Mouse (Mus musculus) forebrain, embryonic 10.5 days (tissue): ENCODE measurements around the gene Ccdc85b. TPM values are rescaled to one million over a fixed set of nuclear protein-coding genes. Genes with fewer than 3 reads are reported as not detected.

ENCODE experiments used
- DNase-seq: peaks from one replicate; pipeline ENCODE4 v3.0.0-alpha.2; 2017; ENCODE audit warnings: low spot score; ENCODE audit errors: extremely low spot score
- H3K27ac ChIP-seq: fragments of 300-500 bp; sonication (generic); 2 replicates; pipeline ENCODE4 v1.5.1; 2016; ENCODE audit warnings: mild to moderate bottlenecking
- H3K27me3 ChIP-seq: fragments of 300-500 bp; sonication (generic); 2 replicates; pipeline ENCODE4 v1.6.1; 2016; ENCODE audit warnings: mild to moderate bottlenecking; ENCODE audit not compliant: poor library complexity, severe bottlenecking
- H3K36me3 ChIP-seq: fragments of 300-500 bp; sonication (generic); replicated peaks from 2 replicates; pipeline ENCODE4 v1.6.1; 2016; ENCODE audit warnings: mild to moderate bottlenecking, moderate library complexity
- H3K4me1 ChIP-seq: fragments of 300-500 bp; sonication (generic); 2 replicates; pipeline ENCODE4 v1.6.1; 2016
- H3K4me3 ChIP-seq: fragments of 300-500 bp; sonication (generic); 2 replicates; pipeline ENCODE4 v1.5.1; 2016; ENCODE audit warnings: mild to moderate bottlenecking, moderate library complexity
- H3K9me3 ChIP-seq: fragments of 300-500 bp; sonication (generic); 2 replicates; pipeline ENCODE4 v1.6.1; 2016; ENCODE audit warnings: mild to moderate bottlenecking, moderate library complexity
- WGBS: fragments of 180-500 bp; shearing (Covaris S2); methylation state at CpG from one replicate; pipeline ENCODE4 v1.1.7; 2016; 5-methylcytosine and 5-hydroxymethylcytosine counted together
- polyA plus RNA-seq: library from polyadenylated mRNA; unstranded; fragments of >200 nt; fragmentation: Nextera tagmentation; extraction: Ambion mirVana; gene quantifications from 2 replicates; pipeline ENCODE4 v1.2.1, GENCODE M21; 2016

Ccdc85b gene
- polyA plus RNA-seq, 1 experiment from 2014 or later: 6.7 TPM

DNA sequence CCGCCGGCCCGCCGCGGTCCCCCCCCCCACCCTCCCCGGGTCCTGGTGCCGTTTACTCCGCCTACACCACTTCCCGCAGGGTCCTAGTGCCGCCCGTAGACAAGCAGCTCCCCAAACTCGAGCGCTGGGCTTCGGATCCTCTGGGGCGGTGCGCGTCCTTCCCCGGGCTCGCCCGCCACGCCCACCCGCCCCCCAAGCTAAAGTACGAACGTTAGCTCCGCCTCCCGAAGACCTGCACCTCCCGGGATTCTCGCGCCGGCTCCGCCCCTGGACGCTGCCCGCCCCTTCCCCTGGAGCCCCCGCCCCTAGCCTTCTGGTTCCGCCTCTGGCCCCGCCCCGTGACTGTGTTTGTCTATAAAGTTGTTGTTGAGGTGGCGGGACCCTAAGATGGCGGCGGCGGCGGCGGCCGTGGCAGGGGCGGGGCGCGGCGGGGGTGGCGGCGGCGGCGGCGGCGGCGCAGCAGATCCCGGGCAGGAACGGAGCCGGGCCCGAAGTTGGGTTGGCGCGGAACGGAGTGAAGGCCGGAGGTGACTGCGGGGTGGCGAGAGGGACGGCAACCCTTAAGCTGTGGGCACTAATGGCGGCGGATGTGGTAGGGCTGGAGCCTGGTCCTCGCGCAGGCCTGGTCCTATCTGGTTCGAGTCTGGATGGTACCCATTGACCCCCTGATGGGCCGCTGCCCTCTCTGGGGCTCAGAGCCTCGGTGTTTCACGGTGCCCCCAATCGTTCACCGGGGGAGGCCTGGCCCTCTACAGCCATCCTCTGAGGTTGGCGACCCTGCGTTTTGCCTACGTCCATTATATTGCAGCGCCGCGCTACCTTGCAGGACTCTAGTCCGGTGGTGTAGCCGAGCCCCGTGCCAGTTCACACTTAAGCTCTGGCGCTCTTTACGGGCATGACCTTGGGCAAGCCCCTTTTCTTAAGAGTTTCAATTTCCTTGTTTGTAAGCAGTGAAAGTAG lies 32.6 kb downstream of the Ccdc85b start, which contains the start of the genes Drap1 and AI837181:
Gene Drap1 (minus strand): TSS at position 198 of the 960 bp plus-strand sequence.
Gene AI837181 (plus strand): TSS at position 363 of the 960 bp plus-strand sequence.
- H3K4me3 ChIP-seq: peak within 1 kb of the TSS; percentile 86
- peaks cover 46% of the 10 kb centered on the region for H3K4me1 ChIP-seq
- peak within 1 kb of the TSS; percentile 97 for H3K27ac ChIP-seq
- under 1% methylated on average over 84 of the region's 87 CpGs for WGBS
- H3K27me3 ChIP-seq: no peaks in the 10 kb centered on the region
- peaks cover 65% of the 10 kb centered on the region for H3K36me3 ChIP-seq
- DNase-seq: peak; percentile 97
- no peaks in the 10 kb centered on the region for H3K9me3 ChIP-seq

- under 1% methylated on average over 48 of the region's 48 CpGs for WGBS
- H3K27ac ChIP-seq: peak overlapping the region; percentile 97
- peaks cover 46% of the 10 kb centered on the region for H3K4me1 ChIP-seq
- no peaks in the 10 kb centered on the region for H3K9me3 ChIP-seq
- no peaks in the 10 kb centered on the region for H3K27me3 ChIP-seq
- no peak for DNase-seq
- peak overlapping the region; percentile 86 for H3K4me3 ChIP-seq
- H3K36me3 ChIP-seq: peaks cover 72% of the 10 kb centered on the region
These were observed 33.5 kb downstream of the Ccdc85b start for GRCm38 (mm10) chr19:5424092-5424781.

GRCm38 (mm10) chr19:5423561-5423960 lies 34.1 kb downstream of the Ccdc85b start:
- DNase-seq: no peak
- Histone ChIP-seq H3K9me3 (no peaks in the 10 kb centered on the region), H3K4me3 (peak overlapping the region; percentile 86), H3K27ac (peak overlapping the region; percentile 97), H3K4me1 (peaks cover 46% of the 10 kb centered on the region), H3K27me3 (no peaks in the 10 kb centered on the region), H3K36me3 (peaks cover 68% of the 10 kb centered on the region)
- WGBS: 71% methylated on average over 12 of the region's 12 CpGs

- no peak for DNase-seq
- 81% methylated on average over 9 of the region's 9 CpGs for WGBS
- no peaks in the 10 kb centered on the region for H3K9me3 ChIP-seq
- H3K36me3 ChIP-seq: peaks cover 67% of the 10 kb centered on the region
- peak overlapping the region; percentile 86; the same call in 1 of the 2 replicates for H3K4me3 ChIP-seq
- no peaks in the 10 kb centered on the region for H3K27me3 ChIP-seq
- H3K4me1 ChIP-seq: peaks cover 44% of the 10 kb centered on the region
- no peak overlapping the region for H3K27ac ChIP-seq
These were observed 34.7 kb downstream of the Ccdc85b start for GRCm38 (mm10) chr19:5422895-5423443.

- peak overlapping the region; percentile 14; the same call in 1 of the 2 replicates for H3K4me3 ChIP-seq
- DNase-seq: no peak
- H3K4me1 ChIP-seq: peaks cover 42% of the 10 kb centered on the region
- H3K27me3 ChIP-seq: no peaks in the 10 kb centered on the region
- H3K27ac ChIP-seq: no peak overlapping the region
- peaks cover 67% of the 10 kb centered on the region for H3K36me3 ChIP-seq
- 89% methylated on average over 10 of the region's 10 CpGs for WGBS
- H3K9me3 ChIP-seq: no peaks in the 10 kb centered on the region
These were observed 35.4 kb downstream of the Ccdc85b start for GRCm38 (mm10) chr19:5422267-5422666.

DNA sequence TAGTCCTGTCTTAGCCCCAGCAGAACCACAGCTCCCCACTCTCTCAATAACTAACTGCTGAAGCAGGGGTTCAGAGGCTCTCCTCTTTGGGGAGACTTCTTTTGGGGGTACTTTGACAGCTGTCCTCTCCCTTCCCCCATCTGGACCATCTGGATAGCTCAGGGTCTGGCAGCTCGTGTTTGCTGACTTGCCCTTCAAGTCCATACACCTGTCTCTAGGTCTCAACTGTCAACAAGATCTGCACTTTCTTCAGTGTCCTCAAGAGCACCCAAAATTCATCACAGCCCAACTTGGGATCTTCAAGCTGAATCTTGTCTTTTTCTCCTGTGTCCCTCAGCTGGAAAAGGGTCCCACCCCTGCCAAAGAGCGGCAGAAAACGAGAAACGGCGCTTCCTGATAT lies 35.9 kb downstream of the Ccdc85b start:
- DNase-seq: no peak
- H3K4me3 ChIP-seq: no peak overlapping the region
- no peaks in the 10 kb centered on the region for H3K9me3 ChIP-seq
- peaks cover 40% of the 10 kb centered on the region for H3K4me1 ChIP-seq
- H3K27ac ChIP-seq: no peak overlapping the region
- peaks cover 65% of the 10 kb centered on the region for H3K36me3 ChIP-seq
- no peaks in the 10 kb centered on the region for H3K27me3 ChIP-seq
- WGBS: 93% methylated on average over 5 of the region's 5 CpGs

GRCm38 (mm10) chr19:5420579-5420978 lies 37.1 kb downstream of the Ccdc85b start:
- WGBS: 94% methylated on average over 6 of the region's 6 CpGs
- H3K27ac ChIP-seq: no peak overlapping the region
- H3K36me3 ChIP-seq: peaks cover 55% of the 10 kb centered on the region

GRCm38 (mm10) chr19:5419630-5420029 lies 38.1 kb downstream of the Ccdc85b start:
- DNase-seq: no peak
- Histone ChIP-seq H3K27ac (no peak overlapping the region), H3K27me3 (no peaks in the 10 kb centered on the region), H3K9me3 (no peaks in the 10 kb centered on the region), H3K4me3 (no peak overlapping the region), H3K36me3 (peaks cover 55% of the 10 kb centered on the region), H3K4me1 (peaks cover 24% of the 10 kb centered on the region)
- 89% methylated on average over 9 of the region's 9 CpGs for WGBS

More at GRCm38 (mm10) chr19:5420579-5420978, 37.1 kb downstream of the Ccdc85b start:
- no peaks in the 10 kb centered on the region for H3K9me3 ChIP-seq
- no peak overlapping the region for H3K4me3 ChIP-seq
- no peak for DNase-seq
- peaks cover 28% of the 10 kb centered on the region for H3K4me1 ChIP-seq
- H3K27me3 ChIP-seq: no peaks in the 10 kb centered on the region

DNA sequence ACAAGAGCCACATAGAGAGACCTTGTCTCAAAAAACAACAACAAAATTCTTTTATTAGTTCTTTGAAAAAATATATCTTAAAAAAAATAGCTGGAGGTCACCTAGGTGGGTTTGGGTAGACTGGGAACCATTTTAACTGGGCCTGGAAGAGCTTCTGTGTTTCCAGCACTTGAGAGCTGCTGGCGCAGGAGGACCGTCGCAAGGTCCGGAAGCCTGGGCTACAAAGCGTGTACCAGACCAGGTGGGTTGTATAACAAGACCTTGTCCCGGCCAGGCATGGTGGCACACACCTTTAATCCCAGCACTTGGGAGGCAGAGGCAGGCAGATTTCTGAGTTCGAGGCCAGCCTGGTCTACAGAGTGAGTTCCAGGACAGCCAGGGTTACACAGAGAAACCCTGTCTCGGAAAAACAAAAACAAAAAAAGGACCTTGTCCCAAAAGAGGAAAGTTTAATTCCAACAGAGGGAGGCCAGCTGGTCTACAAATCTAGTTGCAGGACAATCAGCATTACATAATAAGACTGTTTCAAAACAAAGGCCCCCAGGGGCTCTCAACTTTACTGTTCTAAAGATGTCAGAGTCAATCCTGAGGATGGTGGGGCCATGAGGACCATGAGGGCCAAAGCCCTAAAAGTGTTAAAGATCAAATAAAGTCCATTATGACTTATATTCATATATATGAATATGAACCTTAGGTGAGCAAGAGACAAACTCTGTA lies 38.8 kb downstream of the Ccdc85b start:
- H3K27me3 ChIP-seq: no peaks in the 10 kb centered on the region
- peaks cover 20% of the 10 kb centered on the region for H3K4me1 ChIP-seq
- WGBS: 96% methylated on average over 8 of the region's 8 CpGs
- H3K36me3 ChIP-seq: peaks cover 55% of the 10 kb centered on the region
- no peaks in the 10 kb centered on the region for H3K9me3 ChIP-seq
- no peak overlapping the region for H3K4me3 ChIP-seq
- DNase-seq: no peak
- no peak overlapping the region for H3K27ac ChIP-seq

GRCm38 (mm10) chr19:5414534-5414957 lies 43.1 kb downstream of the Ccdc85b start:
- DNase-seq: no peak
- Histone ChIP-seq H3K9me3 (no peaks in the 10 kb centered on the region), H3K4me1 (peaks cover 3% of the 10 kb centered on the region; the same call in 1 of the 2 replicates), H3K36me3 (peaks cover 15% of the 10 kb centered on the region), H3K4me3 (no peak overlapping the region), H3K27ac (no peak overlapping the region), H3K27me3 (no peaks in the 10 kb centered on the region)
- WGBS: 71% methylated on average over 2 of the region's 2 CpGs

GRCm38 (mm10) chr19:5413840-5414239 lies 43.9 kb downstream of the Ccdc85b start:
- Histone ChIP-seq H3K27ac (no peak overlapping the region), H3K4me1 (peaks cover 3% of the 10 kb centered on the region; the same call in 1 of the 2 replicates), H3K9me3 (no peaks in the 10 kb centered on the region), H3K4me3 (peak overlapping the region; percentile 12; the same call in 1 of the 2 replicates), H3K36me3 (peaks cover 13% of the 10 kb centered on the region), H3K27me3 (no peaks in the 10 kb centered on the region)
- 82% methylated on average over 4 of the region's 4 CpGs for WGBS
- no peak for DNase-seq

- Histone ChIP-seq H3K27ac (no peak overlapping the region), H3K27me3 (no peaks in the 10 kb centered on the region), H3K4me3 (no peak overlapping the region), H3K36me3 (no peaks in the 10 kb centered on the region; the same call in 1 of the 2 replicates), H3K9me3 (no peaks in the 10 kb centered on the region), H3K4me1 (peaks cover 15% of the 10 kb centered on the region)
- no peak for DNase-seq
- 78% methylated on average over 5 of the region's 5 CpGs for WGBS
These were observed 45.7 kb downstream of the Ccdc85b start for GRCm38 (mm10) chr19:5411961-5412360.
